Mouse (Mus musculus): ENCODE results near the gene Tas2r119. TPM values are rescaled to one million over a fixed set of nuclear protein-coding genes. Genes with fewer than 3 reads are reported as not detected.

Tas2r119 gene
- total RNA-seq (2021) = not detected

GRCm38 (mm10) chr15:32176989-32177388, at the start of gene Tas2r119:
TSS of gene Tas2r119 (plus strand) at chr15:32177289.
- DNase-seq (ENCODE audit: extremely low spot score in 1 of 2, low spot score in 1 of 2) = no peak

- DNase-seq (ENCODE audit: extremely low spot score in 1 of 2, low spot score in 1 of 2) = no peak
These were observed 44.8 kb upstream of the Tas2r119 start for GRCm38 (mm10) chr15:32132315-32132714.

GRCm38 (mm10) chr15:32141657-32142056, 35.4 kb upstream of the Tas2r119 start:
- no peak for DNase-seq (ENCODE audit: extremely low spot score in 1 of 2, low spot score in 1 of 2)

GRCm38 (mm10) chr15:32144269-32144668, 32.8 kb upstream of the Tas2r119 start:
- no peak for DNase-seq (ENCODE audit: extremely low spot score in 1 of 2, low spot score in 1 of 2)

GRCm38 (mm10) chr15:32153404-32153803, 23.7 kb upstream of the Tas2r119 start:
- no peak for DNase-seq (ENCODE audit: extremely low spot score in 1 of 2, low spot score in 1 of 2)

- no peak for DNase-seq (ENCODE audit: extremely low spot score in 1 of 2, low spot score in 1 of 2)
These were observed 23.1 kb upstream of the Tas2r119 start for GRCm38 (mm10) chr15:32153857-32154449.

- no peak for DNase-seq (ENCODE audit: extremely low spot score in 1 of 2, low spot score in 1 of 2)
These were observed 21.0 kb upstream of the Tas2r119 start for GRCm38 (mm10) chr15:32156126-32156525.

GRCm38 (mm10) chr15:32160281-32160680, 16.8 kb upstream of the Tas2r119 start:
- DNase-seq (ENCODE audit: extremely low spot score in 1 of 2, low spot score in 1 of 2) = no peak

GRCm38 (mm10) chr15:32171764-32172163, 5.3 kb upstream of the Tas2r119 start:
- no peak for DNase-seq (ENCODE audit: extremely low spot score in 1 of 2, low spot score in 1 of 2)

GRCm38 (mm10) chr15:32172175-32172987, 4.7 kb upstream of the Tas2r119 start:
- no peak for DNase-seq (ENCODE audit: extremely low spot score in 1 of 2, low spot score in 1 of 2)

GRCm38 (mm10) chr15:32172988-32173329, 4.1 kb upstream of the Tas2r119 start:
- no peak for DNase-seq (ENCODE audit: extremely low spot score in 1 of 2, low spot score in 1 of 2)

GRCm38 (mm10) chr15:32180010-32180725, 3.1 kb downstream of the Tas2r119 start:
- peak in 1 of 2 experiments; percentile 17 for DNase-seq (ENCODE audit: extremely low spot score in 1 of 2, low spot score in 1 of 2)

- no peak for DNase-seq (ENCODE audit: extremely low spot score in 1 of 2, low spot score in 1 of 2)
These were observed 4.9 kb downstream of the Tas2r119 start for GRCm38 (mm10) chr15:32182026-32182425.

GRCm38 (mm10) chr15:32184964-32185363, 7.9 kb downstream of the Tas2r119 start:
- DNase-seq (ENCODE audit: extremely low spot score in 1 of 2, low spot score in 1 of 2) = no peak

- DNase-seq (ENCODE audit: extremely low spot score in 1 of 2, low spot score in 1 of 2) = no peak
These were observed 12.8 kb downstream of the Tas2r119 start for GRCm38 (mm10) chr15:32189879-32190278.

- no peak for DNase-seq (ENCODE audit: extremely low spot score in 1 of 2, low spot score in 1 of 2)
These were observed 13.3 kb downstream of the Tas2r119 start for GRCm38 (mm10) chr15:32190436-32190835.

- DNase-seq (ENCODE audit: extremely low spot score in 1 of 2, low spot score in 1 of 2) = no peak
These were observed 15.9 kb downstream of the Tas2r119 start for GRCm38 (mm10) chr15:32192948-32193347.

- no peak for DNase-seq (ENCODE audit: extremely low spot score in 1 of 2, low spot score in 1 of 2)
These were observed 21.0 kb downstream of the Tas2r119 start for GRCm38 (mm10) chr15:32198076-32198475.

GRCm38 (mm10) chr15:32198561-32198960, 21.5 kb downstream of the Tas2r119 start:
- DNase-seq (ENCODE audit: extremely low spot score in 1 of 2, low spot score in 1 of 2) = no peak

GRCm38 (mm10) chr15:32203242-32203641, 26.2 kb downstream of the Tas2r119 start:
- no peak for DNase-seq (ENCODE audit: extremely low spot score in 1 of 2, low spot score in 1 of 2)

GRCm38 (mm10) chr15:32204908-32205307, 27.8 kb downstream of the Tas2r119 start:
- no peak for DNase-seq (ENCODE audit: extremely low spot score in 1 of 2, low spot score in 1 of 2)

Measured in layer of hippocampus, postnatal 25 days (tissue).